Mouse (Mus musculus) spleen, adult 2 months (tissue): Measurements from ENCODE around the gene Kmt5b. TPM values are rescaled to one million over a fixed set of nuclear protein-coding genes. Genes with fewer than 3 reads are reported as not detected.

Source experiments
- DNase-seq, 2 experiments: peaks; one replicate each; pipeline versions ENCODE4 v3.0.0 to v3.0.0-alpha.2; 2012 to 2021; ENCODE audit warnings: low spot score in 2 of 2, low read depth in 1 of 2
- H3K27ac ChIP-seq: fragments of 200-500 bp; 2 replicates; pipeline ENCODE4 v1.5.1; 2012; ENCODE audit warnings: low read length, inconsistent platforms; ENCODE audit not compliant: insufficient read depth
- H3K27me3 ChIP-seq: fragments of 200-500 bp; 2 replicates; pipeline ENCODE4 v1.6.1; 2012; ENCODE audit warnings: mild to moderate bottlenecking, moderate library complexity, low read length, inconsistent platforms; ENCODE audit not compliant: control insufficient read depth, insufficient read depth
- H3K36me3 ChIP-seq: fragments of 200-500 bp; 2 replicates; pipeline ENCODE4 v1.6.1; 2012; ENCODE audit warnings: mild to moderate bottlenecking, low read length, inconsistent platforms; ENCODE audit not compliant: control insufficient read depth, insufficient read depth
- H3K4me1 ChIP-seq: fragments of 200-500 bp; 2 replicates; pipeline ENCODE4 v1.6.1; 2011; ENCODE audit warnings: inconsistent platforms; ENCODE audit not compliant: control insufficient read depth, insufficient read depth, insufficient read length
- H3K4me3 ChIP-seq: fragments of 200-500 bp; 2 replicates; pipeline ENCODE4 v1.5.1; 2011; ENCODE audit warnings: mild to moderate bottlenecking, inconsistent platforms; ENCODE audit not compliant: insufficient read depth, insufficient read length; ENCODE audit errors: extremely low read depth
- CTCF ChIP-seq: fragments of 200-500 bp; IDR thresholded peaks from 2 replicates; pipeline ENCODE4 v1.5.1; 2011; ENCODE audit warnings: mild to moderate bottlenecking, inconsistent platforms; ENCODE audit not compliant: insufficient read depth, insufficient read length, insufficient replicate concordance; ENCODE audit errors: extremely low read depth
- POLR2A ChIP-seq: fragments of 200-500 bp; IDR thresholded peaks from 2 replicates; pipeline ENCODE4 v1.6.1; 2011; ENCODE audit warnings: low read depth, low read length, inconsistent platforms
- WGBS: fragments of 180-500 bp; shearing (Covaris S2); methylation state at CpG from one replicate; pipeline ENCODE4 v1.1.7; 2018; 5-methylcytosine and 5-hydroxymethylcytosine counted together
- polyA plus RNA-seq: library from polyadenylated mRNA; depleted of rRNA; stranded (reverse); fragments of >200 nt; gene quantifications from 2 replicates; pipeline ENCODE4 v1.2.3, GENCODE M21; 2012

Gene Kmt5b
- polyA plus RNA-seq, 1 experiment: 13.9 TPM

- no peak overlapping the region for H3K27ac ChIP-seq
- H3K4me3 ChIP-seq: no peak overlapping the region
- H3K4me1 ChIP-seq: no peaks in the 10 kb centered on the region
- WGBS: 88% methylated on average over 8 of the region's 8 CpGs
- no peaks in the 10 kb centered on the region for H3K27me3 ChIP-seq
- H3K36me3 ChIP-seq: no peaks in the 10 kb centered on the region
- no peak for TF ChIP-seq CTCF
- TF ChIP-seq POLR2A: no peak
- no peak for DNase-seq
These were observed 64.5 kb downstream of the Kmt5b start for GRCm38 (mm10) chr19:3831716-3832115.

- H3K4me3 ChIP-seq: no peak overlapping the region
- H3K27ac ChIP-seq: no peak overlapping the region
- H3K27me3 ChIP-seq: no peaks in the 10 kb centered on the region
- DNase-seq: no peak
- WGBS: 28% methylated on average over 4 of the region's 4 CpGs
- no peaks in the 10 kb centered on the region for H3K4me1 ChIP-seq
- H3K36me3 ChIP-seq: no peaks in the 10 kb centered on the region
- no peak for TF ChIP-seq POLR2A
- no peak for TF ChIP-seq CTCF
These were observed 65.7 kb downstream of the Kmt5b start for GRCm38 (mm10) chr19:3832851-3833353.

GRCm38 (mm10) chr19:3834301-3834700, 67.1 kb downstream of the Kmt5b start:
- WGBS: 89% methylated on average over 7 of the region's 7 CpGs
- Histone ChIP-seq H3K36me3 (no peaks in the 10 kb centered on the region), H3K27me3 (no peaks in the 10 kb centered on the region), H3K4me1 (no peaks in the 10 kb centered on the region), H3K4me3 (no peak overlapping the region), H3K27ac (no peak overlapping the region)
- DNase-seq: no peak
- TF ChIP-seq CTCF: no peak
- no peak for TF ChIP-seq POLR2A

GRCm38 (mm10) chr19:3836791-3837190, 69.6 kb downstream of the Kmt5b start:
- H3K36me3 ChIP-seq: no peaks in the 10 kb centered on the region
- no peaks in the 10 kb centered on the region for H3K4me1 ChIP-seq
- no peak overlapping the region for H3K27ac ChIP-seq
- DNase-seq: no peak
- no peaks in the 10 kb centered on the region for H3K27me3 ChIP-seq
- WGBS: 61% methylated on average over 9 of the region's 9 CpGs
- no peak overlapping the region for H3K4me3 ChIP-seq
- TF ChIP-seq POLR2A (no peak), CTCF (no peak)

GRCm38 (mm10) chr19:3838931-3839330, 71.7 kb downstream of the Kmt5b start:
- DNase-seq: no peak
- H3K27me3 ChIP-seq: no peaks in the 10 kb centered on the region
- H3K4me1 ChIP-seq: no peaks in the 10 kb centered on the region
- TF ChIP-seq POLR2A (no peak), CTCF (no peak)
- H3K4me3 ChIP-seq: no peak overlapping the region
- 85% methylated on average over 3 of the region's 3 CpGs for WGBS
- no peak overlapping the region for H3K27ac ChIP-seq
- H3K36me3 ChIP-seq: no peaks in the 10 kb centered on the region

GRCm38 (mm10) chr19:3839686-3840085, 72.5 kb downstream of the Kmt5b start:
- Histone ChIP-seq H3K4me1 (no peaks in the 10 kb centered on the region), H3K36me3 (no peaks in the 10 kb centered on the region), H3K4me3 (no peak overlapping the region), H3K27me3 (no peaks in the 10 kb centered on the region), H3K27ac (no peak overlapping the region)
- no peak for TF ChIP-seq POLR2A
- no peak for TF ChIP-seq CTCF
- DNase-seq: no peak
- 76% methylated on average over 2 of the region's 2 CpGs for WGBS

- no peak for DNase-seq
- Histone ChIP-seq H3K4me3 (no peak overlapping the region), H3K27ac (no peak overlapping the region), H3K27me3 (no peaks in the 10 kb centered on the region), H3K4me1 (no peaks in the 10 kb centered on the region), H3K36me3 (no peaks in the 10 kb centered on the region)
- TF ChIP-seq CTCF: no peak
- no peak for TF ChIP-seq POLR2A
- 57% methylated on average over 5 of the region's 5 CpGs for whole genome bisulfite sequencing
These were observed 73.0 kb downstream of the Kmt5b start for GRCm38 (mm10) chr19:3840214-3840651.
